Mouse (Mus musculus): ENCODE results near the gene Bcor. TPM values are rescaled to one million over a fixed set of nuclear protein-coding genes. Genes with fewer than 3 reads are reported as not detected.
A peak's percentile ranks its signal among the peaks of the same experiment; 100 is the strongest.

Bcor gene
- total and polyA plus RNA-seq, 2 experiments from 2014 or later = 12.9 to 45.5 TPM

DNA sequence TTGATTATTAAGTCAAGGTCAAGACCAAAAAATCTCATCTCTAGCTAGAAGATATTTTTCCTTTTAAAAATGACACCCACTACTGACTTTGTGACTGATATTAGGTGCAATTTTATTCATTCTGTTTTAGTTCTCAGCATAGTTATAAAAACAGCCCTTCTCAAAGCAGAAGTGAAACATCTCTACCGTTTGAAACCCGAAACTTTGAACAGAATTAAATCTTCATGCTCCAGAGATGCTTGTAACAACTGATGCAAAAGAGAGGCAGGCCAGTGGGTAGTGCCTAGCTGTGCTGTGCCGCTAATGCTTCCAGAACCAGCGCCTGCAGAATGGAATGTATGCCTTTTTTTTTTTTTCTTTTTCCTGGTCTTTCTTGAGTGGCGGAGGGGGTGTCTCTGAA, 78.0 kb downstream of the Bcor start:
- H3K4me2 ChIP-seq (ENCODE audit: low read depth, low read length, poor library complexity, severe bottlenecking) = no peak overlapping the region
- H3K4me3 ChIP-seq (ENCODE audit: low read depth, low read length) = no peak overlapping the region
- peaks cover 24% of the 10 kb centered on the region; the same call in 1 of the 2 replicates for H3K27me3 ChIP-seq (ENCODE audit: insufficient read depth, low read length)
- H3K36me3 ChIP-seq (ENCODE audit: insufficient read depth, low read length) = no peaks in the 10 kb centered on the region
- no peak for DNase-seq (ENCODE audit: low spot score)
- H3K4me1 ChIP-seq (ENCODE audit: insufficient read depth, low read length) = no peaks in the 10 kb centered on the region
- no peak for ATAC-seq (ENCODE audit: low FRiP score)
- H3K9ac ChIP-seq (replicated peaks; ENCODE audit: low read length, poor library complexity, severe bottlenecking) = no peak overlapping the region
- 44% methylated on average over 5 of the region's 5 CpGs for WGBS
- H3K27ac ChIP-seq (ENCODE audit: low read depth, low read length) = no peak overlapping the region
- no peak for TF ChIP-seq CTCF (IDR thresholded peaks at IDR 0.05)
- no peaks in the 10 kb centered on the region for H3K9me3 ChIP-seq (ENCODE audit: low read length)

DNA sequence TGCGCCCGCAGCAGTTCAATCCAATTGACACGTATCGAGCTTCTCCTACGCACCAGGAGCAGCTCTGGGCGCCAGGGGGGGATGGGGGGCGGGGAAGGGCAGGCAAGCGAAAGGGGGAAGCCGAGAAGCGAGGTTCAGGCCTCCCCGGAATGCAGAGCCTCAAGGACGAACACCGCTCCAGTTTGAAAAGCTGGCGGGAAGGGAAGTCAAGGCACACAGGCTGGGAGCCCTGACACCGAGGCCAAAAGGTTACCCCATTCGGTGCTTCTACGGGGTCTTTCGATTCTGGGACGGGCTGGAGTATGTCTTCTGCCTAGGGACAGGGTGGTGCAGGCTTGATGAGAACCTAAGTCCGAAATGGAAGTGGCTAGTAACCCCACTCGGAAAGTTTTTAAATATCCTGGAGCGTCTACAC, 78.4 kb downstream of the Bcor start:
- Histone ChIP-seq H3K4me3 (ENCODE audit: low read depth, low read length) (no peak overlapping the region; the same call in 1 of the 2 replicates), H3K4me1 (ENCODE audit: insufficient read depth, low read length) (no peaks in the 10 kb centered on the region), H3K36me3 (ENCODE audit: insufficient read depth, low read length) (no peaks in the 10 kb centered on the region), H3K27me3 (ENCODE audit: insufficient read depth, low read length) (peaks cover 26% of the 10 kb centered on the region; the same call in 1 of the 2 replicates), H3K4me2 (ENCODE audit: low read depth, low read length, poor library complexity, severe bottlenecking) (peak overlapping the region; percentile 75), H3K9ac (replicated peaks; ENCODE audit: low read length, poor library complexity, severe bottlenecking) (no peak overlapping the region), H3K9me3 (ENCODE audit: low read length) (no peaks in the 10 kb centered on the region), H3K27ac (ENCODE audit: low read depth, low read length) (no peak overlapping the region)
- no peak for TF ChIP-seq CTCF (IDR thresholded peaks at IDR 0.05)
- no peak for DNase-seq (ENCODE audit: low spot score)
- no peak for ATAC-seq (ENCODE audit: low FRiP score)
- WGBS = 13% methylated on average over 22 of the region's 22 CpGs

DNA sequence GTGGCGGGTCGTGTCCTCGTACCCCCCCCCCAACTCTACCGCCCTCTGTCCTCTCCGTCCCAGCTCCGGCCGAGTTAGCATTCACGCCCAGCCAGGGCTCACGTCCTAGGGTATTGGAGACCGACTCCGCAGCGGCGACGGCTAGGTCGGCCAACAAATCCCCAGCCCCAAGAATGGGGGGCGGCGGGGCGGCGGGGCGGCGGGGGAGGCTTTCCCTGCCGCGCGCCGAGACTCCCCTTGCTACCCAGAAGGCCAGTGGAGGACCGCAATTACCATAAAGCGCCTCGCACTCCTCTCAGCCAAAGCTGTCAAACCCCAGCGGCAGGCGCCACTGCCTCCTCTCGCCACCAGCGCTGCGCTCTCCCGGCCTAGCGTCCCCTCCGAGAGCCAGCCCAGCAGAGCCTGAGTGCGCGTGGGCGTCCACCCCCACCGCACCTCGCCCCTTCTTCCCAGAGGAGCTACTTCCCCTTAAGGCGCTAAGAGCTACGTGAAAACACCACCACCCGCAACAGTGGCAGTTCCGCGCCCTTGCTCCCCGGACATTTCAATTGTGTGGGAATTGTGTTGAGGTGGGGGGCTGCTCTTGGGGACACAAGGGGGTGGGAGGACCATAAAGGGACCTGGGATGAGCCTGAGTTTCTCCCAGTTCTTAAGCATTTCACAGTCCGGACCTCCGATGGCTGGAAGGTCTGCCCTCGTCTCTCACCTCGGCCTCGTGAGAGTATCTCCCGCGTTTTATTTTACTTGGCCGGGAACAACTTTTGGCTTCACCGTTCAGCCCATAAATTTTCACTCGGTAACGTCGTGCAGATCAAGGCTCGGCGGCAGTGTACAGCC, 79.0 kb downstream of the Bcor start:
- Histone ChIP-seq H3K4me3 (ENCODE audit: low read depth, low read length) (peak overlapping the region; percentile 50), H3K36me3 (ENCODE audit: insufficient read depth, low read length) (no peaks in the 10 kb centered on the region), H3K27me3 (ENCODE audit: insufficient read depth, low read length) (peaks cover 26% of the 10 kb centered on the region; the same call in 1 of the 2 replicates), H3K4me2 (ENCODE audit: low read depth, low read length, poor library complexity, severe bottlenecking) (peak overlapping the region; percentile 75), H3K9me3 (ENCODE audit: low read length) (no peaks in the 10 kb centered on the region), H3K27ac (ENCODE audit: low read depth, low read length) (peak overlapping the region; percentile 68; the same call in 1 of the 2 replicates), H3K4me1 (ENCODE audit: insufficient read depth, low read length) (no peaks in the 10 kb centered on the region), H3K9ac (replicated peaks; ENCODE audit: low read length, poor library complexity, severe bottlenecking) (peak overlapping the region; percentile 46)
- 4% methylated on average over 35 of the region's 61 CpGs for WGBS
- peak; percentile 55 for DNase-seq (ENCODE audit: low spot score)
- ATAC-seq (ENCODE audit: low FRiP score) = peak; percentile 36; the same call in 1 of the 2 replicates
- TF ChIP-seq CTCF (IDR thresholded peaks at IDR 0.05) = no peak; the same call in 1 of the 2 replicates

DNA sequence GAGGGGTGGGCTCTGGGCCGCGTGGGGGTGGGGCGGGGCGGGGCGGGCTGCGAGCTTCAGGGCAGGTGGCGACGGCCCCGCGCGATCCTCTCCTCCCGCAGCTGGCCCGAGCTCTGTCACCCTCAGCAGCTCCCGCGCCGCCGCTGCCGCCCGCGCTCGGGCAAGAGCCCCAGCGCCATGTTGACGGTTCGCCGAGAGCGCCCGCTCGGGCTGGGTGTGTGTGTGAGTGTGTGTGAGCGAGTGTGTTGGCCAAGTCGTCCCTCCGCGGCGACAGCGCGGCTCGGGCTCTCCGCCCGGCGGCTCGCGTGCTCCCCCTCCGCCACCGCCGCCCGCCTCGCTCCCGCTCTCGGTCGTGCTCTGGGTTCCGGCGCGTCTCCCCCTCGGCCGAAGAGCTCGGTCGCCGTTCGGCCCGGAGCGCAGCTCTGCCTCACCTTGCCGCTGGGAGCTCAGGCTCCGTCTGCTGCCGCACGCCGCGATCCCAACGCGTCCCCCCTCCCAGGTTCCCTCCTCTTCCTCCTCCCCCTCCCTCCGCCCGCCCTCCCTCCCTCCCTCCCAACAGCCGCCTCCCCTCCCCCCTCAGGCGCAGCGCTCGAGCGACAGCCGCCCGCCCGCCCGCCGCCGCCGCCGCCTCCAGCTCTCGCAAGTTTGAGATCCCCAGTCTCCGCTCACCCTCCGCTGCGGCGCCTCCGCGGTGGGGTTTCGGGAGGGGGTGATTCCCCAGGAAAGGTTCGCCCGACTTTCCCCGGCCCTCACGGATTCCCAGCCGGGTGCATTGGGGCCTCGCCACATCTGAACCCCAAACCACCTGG, 79.9 kb downstream of the Bcor start:
- H3K4me3 ChIP-seq (ENCODE audit: low read depth, low read length) = peak overlapping the region; percentile 50
- 4% methylated on average over 18 of the region's 97 CpGs for WGBS
- DNase-seq (ENCODE audit: low spot score) (peak; percentile 50), ATAC-seq (ENCODE audit: low FRiP score) (peak; percentile 38)
- peak overlapping the region; percentile 68 for H3K27ac ChIP-seq (ENCODE audit: low read depth, low read length)
- peak overlapping the region; percentile 75 for H3K4me2 ChIP-seq (ENCODE audit: low read depth, low read length, poor library complexity, severe bottlenecking)
- TF ChIP-seq CTCF (IDR thresholded peaks at IDR 0.05) = no peak
- H3K9ac ChIP-seq (replicated peaks; ENCODE audit: low read length, poor library complexity, severe bottlenecking) = peak overlapping the region; percentile 46
- H3K27me3 ChIP-seq (ENCODE audit: insufficient read depth, low read length) = peaks cover 26% of the 10 kb centered on the region; the same call in 1 of the 2 replicates
- no peaks in the 10 kb centered on the region for H3K4me1 ChIP-seq (ENCODE audit: insufficient read depth, low read length)
- H3K9me3 ChIP-seq (ENCODE audit: low read length) = no peaks in the 10 kb centered on the region
- H3K36me3 ChIP-seq (ENCODE audit: insufficient read depth, low read length) = no peaks in the 10 kb centered on the region

DNA sequence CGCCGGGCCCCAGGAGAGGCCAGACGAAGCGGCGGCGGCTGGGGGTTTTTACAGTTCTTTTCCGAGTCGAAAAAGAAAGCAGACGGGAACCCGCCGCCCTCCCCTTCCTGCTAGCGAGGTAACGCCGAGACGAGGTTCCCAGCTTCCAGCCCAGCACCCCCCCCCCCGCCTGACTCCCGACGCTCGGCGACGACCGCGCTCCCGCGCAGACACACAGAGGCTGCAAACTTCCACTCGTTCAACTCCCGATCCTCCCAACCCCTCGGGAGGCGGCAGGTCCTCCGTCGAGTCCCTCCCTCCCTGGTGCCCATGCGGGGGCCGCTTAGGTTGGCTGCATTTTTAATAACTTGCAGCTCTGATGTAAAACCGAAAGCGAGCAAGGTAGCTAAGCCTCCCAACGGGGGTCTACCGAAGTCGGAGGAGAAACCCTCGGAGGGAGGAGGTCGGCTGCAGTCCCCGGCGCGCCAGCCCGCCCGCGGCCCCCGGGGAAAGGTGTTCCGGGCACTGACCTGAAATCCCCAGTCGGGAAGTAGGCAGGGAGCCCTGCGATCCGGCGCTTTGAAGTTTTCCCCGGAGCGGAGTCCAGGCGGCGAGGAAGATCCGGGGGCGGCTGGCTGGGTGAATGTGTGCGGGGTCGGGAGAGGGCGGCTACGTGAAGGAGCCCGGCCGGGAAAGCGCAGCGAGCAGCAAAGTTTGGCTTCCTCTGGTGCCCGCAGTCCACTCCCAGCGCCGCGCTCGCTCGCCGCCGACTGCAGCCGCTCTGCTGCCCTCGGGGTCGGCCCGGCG, 80.7 kb downstream of the Bcor start:
- TF ChIP-seq CTCF (IDR thresholded peaks at IDR 0.05) = no peak
- Histone ChIP-seq H3K4me3 (ENCODE audit: low read depth, low read length) (peak overlapping the region; percentile 50), H3K9ac (replicated peaks; ENCODE audit: low read length, poor library complexity, severe bottlenecking) (peak overlapping the region; percentile 46), H3K36me3 (ENCODE audit: insufficient read depth, low read length) (no peaks in the 10 kb centered on the region), H3K4me1 (ENCODE audit: insufficient read depth, low read length) (no peaks in the 10 kb centered on the region), H3K27me3 (ENCODE audit: insufficient read depth, low read length) (peaks cover 26% of the 10 kb centered on the region; the same call in 1 of the 2 replicates), H3K27ac (ENCODE audit: low read depth, low read length) (peak overlapping the region; percentile 53), H3K9me3 (ENCODE audit: low read length) (no peaks in the 10 kb centered on the region), H3K4me2 (ENCODE audit: low read depth, low read length, poor library complexity, severe bottlenecking) (peak overlapping the region; percentile 75)
- DNase-seq (ENCODE audit: low spot score) (no peak), ATAC-seq (ENCODE audit: low FRiP score) (no peak)
- WGBS = 2% methylated on average over 48 of the region's 79 CpGs
